ENCODE assay signal across 10 mouse cellular contexts in the genomic region with DNA sequence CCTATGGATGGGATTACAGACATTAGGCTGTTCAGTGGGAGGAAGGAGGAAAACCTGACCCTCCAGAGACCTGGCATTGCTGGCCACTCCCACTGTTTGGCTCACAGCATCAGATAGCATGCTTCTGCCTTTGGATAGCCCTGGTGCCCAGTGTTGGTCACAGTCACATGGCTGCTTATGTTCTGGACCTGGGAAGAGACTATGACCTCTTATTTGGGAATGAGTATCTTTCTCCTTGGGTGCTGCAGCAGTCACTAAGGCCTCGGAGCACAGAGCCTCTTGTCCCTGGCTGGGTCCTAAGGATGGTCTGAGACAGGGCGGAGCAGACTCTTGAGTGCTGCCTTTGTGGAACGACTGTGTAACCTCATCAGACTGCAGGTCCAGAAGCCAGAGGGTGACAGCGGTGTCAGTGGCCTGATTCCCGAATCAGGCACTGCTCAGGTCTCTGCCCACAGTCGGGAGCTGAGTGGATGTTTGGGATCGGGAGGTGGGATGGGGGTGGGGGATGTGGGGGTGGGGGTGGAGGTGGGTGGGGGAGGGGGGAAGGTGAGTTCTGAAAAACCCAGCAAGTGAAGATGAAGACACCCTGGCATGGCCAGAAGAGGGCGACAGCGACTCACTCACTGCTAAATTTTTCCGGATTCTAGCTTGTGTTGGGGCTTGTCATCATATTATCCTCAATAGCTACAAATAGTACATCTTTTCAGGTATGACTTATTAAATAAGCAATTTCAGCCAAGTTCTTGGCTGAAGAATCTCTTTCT. TPM values are rescaled to one million over a fixed set of nuclear protein-coding genes. Genes with fewer than 3 reads are reported as not detected.
DNase-seq lines count a peak whose midpoint lies in the region; ATAC-seq and TF ChIP-seq lines count a peak whose summit lies in the region.
"Had no signal": no experiment of that assay in that cellular context is flagged by ENCODE, and none has a peak within 500 bp of the region (broad histone marks: within the 10 kb centered on the region; RNA-seq: fewer than 3 reads in every experiment).

No protein-coding gene starts in this region.

- H3K4me2 ChIP-seq in embryonic facial prominence, embryonic 13.5 days = no peak overlapping the region
- H3K4me2 ChIP-seq: heart, embryonic 13.5 days had no signal

- H3K4me3 ChIP-seq in cerebellum, adult 2 months (replicated peaks; ENCODE audit: insufficient read depth, low read depth, low read length) = no peak overlapping the region
- H3K4me3 ChIP-seq in layer of hippocampus, adult 2 months = no peak overlapping the region
- H3K4me3 ChIP-seq in C2C12 (ENCODE audit: insufficient read depth, poor library complexity, severe bottlenecking) = no peak overlapping the region
- H3K4me3 ChIP-seq in embryonic facial prominence, embryonic 13.5 days = no peak overlapping the region
- H3K4me3 ChIP-seq: heart, embryonic 13.5 days had no signal

- H3ac ChIP-seq in C2C12 (ENCODE audit: control insufficient read depth, insufficient read length, low read depth) = no peak overlapping the region

- no peaks in the 10 kb centered on the region for H3K27me3 ChIP-seq in cerebellum, adult 2 months (ENCODE audit: control insufficient read depth, insufficient read depth, low read length)
- H3K27me3 ChIP-seq in C2C12 (ENCODE audit: control insufficient read depth, insufficient read depth, insufficient read length) = no peaks in the 10 kb centered on the region
- no peaks in the 10 kb centered on the region for H3K27me3 ChIP-seq in embryonic facial prominence, embryonic 13.5 days

- no peaks in the 10 kb centered on the region for H3K9me3 ChIP-seq in embryonic facial prominence, embryonic 13.5 days
- H3K9me3 ChIP-seq: heart, embryonic 13.5 days had no signal

- H3K27ac ChIP-seq in cerebellum, adult 2 months (ENCODE audit: insufficient read depth, low read length) = no peak overlapping the region
- no peak overlapping the region for H3K27ac ChIP-seq in layer of hippocampus, adult 2 months
- no peak overlapping the region for H3K27ac ChIP-seq in embryonic facial prominence, embryonic 13.5 days
- H3K27ac ChIP-seq: heart, embryonic 13.5 days had no signal

- no peaks in the 10 kb centered on the region for H3K79me2 ChIP-seq in C2C12 (ENCODE audit: control insufficient read depth, insufficient read depth)

- peak; percentile 52 to 58 for DNase-seq in cerebellum, adult 2 months
- no peak for DNase-seq in cerebellum, adult 9-10 months
- peak in 1 of 2 experiments; percentile 56 for DNase-seq in layer of hippocampus, adult 2 months (ENCODE audit: low spot score in 2 of 2)
- DNase-seq in layer of hippocampus, adult 9-11 months = no peak
- peak; percentile 23 to 66 for DNase-seq in thymus, postnatal 10 days (ENCODE audit: low spot score in 2 of 2)
- DNase-seq in yolk sac, embryonic 10.5 days (ENCODE audit: low spot score) = no peak

- peak; percentile 52; the same call in 1 of the 2 replicates for TF ChIP-seq CTCF in cerebellum, adult 2 months (IDR thresholded peaks at IDR 0.05; ENCODE audit: borderline replicate concordance, insufficient read depth, low read depth, low read length)
- TF ChIP-seq CTCF in layer of hippocampus, adult 2 months (conservative IDR thresholded peaks at IDR 0.05) = peak; percentile 73
- peak; percentile 7 for TF ChIP-seq CTCF in C2C12 (IDR thresholded peaks at IDR 0.05; ENCODE audit: control insufficient read depth, insufficient read depth, insufficient read length)

- 26% methylated on average over 10 of the region's 10 CpGs for WGBS in cerebellum, adult 2 months
- 22% methylated on average over 10 of the region's 10 CpGs for WGBS in embryonic facial prominence, embryonic 13.5 days

- no peaks in the 10 kb centered on the region for H3K79me3 ChIP-seq in C2C12 (ENCODE audit: low read depth)

- H3K36me3 ChIP-seq in C2C12 (ENCODE audit: control insufficient read depth, insufficient read depth) = peaks cover 13% of the 10 kb centered on the region
- peaks cover 39% of the 10 kb centered on the region for H3K36me3 ChIP-seq in embryonic facial prominence, embryonic 13.5 days

- no peak for TF ChIP-seq POLR2A in cerebellum, adult 2 months (IDR thresholded peaks at IDR 0.05; ENCODE audit: borderline replicate concordance, insufficient read depth, low read length)

- H3K4me1 ChIP-seq in cerebellum, adult 2 months (ENCODE audit: control insufficient read depth, insufficient read depth, low read length) = peaks cover 11% of the 10 kb centered on the region; the same call in 1 of the 2 replicates
- H3K4me1 ChIP-seq in embryonic facial prominence, embryonic 13.5 days = no peaks in the 10 kb centered on the region

- 0 out of 2 replicates have a peak overlapping the region, but pooled peaks have one; percentile 16 for H3K9ac ChIP-seq in embryonic facial prominence, embryonic 13.5 days

- no peak for ATAC-seq in embryonic facial prominence, embryonic 13.5 days (ENCODE audit: insufficient number of reproducible peaks, insufficient read depth, low FRiP score, low TSS enrichment, low read depth)

TF ChIP-seq in C2C12, 6 proteins besides CTCF, POLR2A, EP300 and RAD21:
- TF ChIP-seq CEBPB (IDR thresholded peaks at IDR 0.05; ENCODE audit: low read depth) = no peak
- TF ChIP-seq USF1 (IDR thresholded peaks at IDR 0.05; ENCODE audit: low read depth) = no peak
- TF ChIP-seq MYOD1 (IDR thresholded peaks at IDR 0.05; ENCODE audit: control insufficient read depth, insufficient read length, low read depth) = no peak
- TF ChIP-seq FOSL1 (IDR thresholded peaks at IDR 0.05; ENCODE audit: insufficient read depth, low read length, poor library complexity, severe bottlenecking) = no peak
- TF ChIP-seq MYOG (IDR thresholded peaks at IDR 0.05; ENCODE audit: control insufficient read depth, extremely low read depth, insufficient read length) = no peak
- TF ChIP-seq MAX (IDR thresholded peaks at IDR 0.05) = no peak
TF ChIP-seq in C2C12: peak in this region for 0.

RNA-seq across cellular contexts. Expression of a gene that starts 17.9 kb away (rescaled TPM):
- polyA plus RNA-seq in cerebellum, adult 2 months (2012; rRNA removed) = 18.4 and 19.6 TPM in 2 replicates
- total RNA-seq in layer of hippocampus, adult 2 months (2021) = 10 to 100 TPM; 31.0 to 32.2 TPM
- 27.3 TPM for polyA plus RNA-seq in C2C12 (2012; fragmentation: generic; extraction: Trizol)
- 31.5 and 34.4 TPM in 2 replicates for polyA plus RNA-seq in embryonic facial prominence, embryonic 13.5 days (2015; fragmentation: Nextera tagmentation; extraction: Ambion mirVana)

RNA-seq across cellular contexts. Expression of a gene that starts 19.7 kb away (rescaled TPM):
- polyA plus RNA-seq in cerebellum, adult 2 months (2012; rRNA removed) = not detected in 2 replicates
- total RNA-seq in layer of hippocampus, adult 2 months (2021) = 10 to 100 TPM; 20.4 to 24.6 TPM
- polyA plus RNA-seq in C2C12 (2012; fragmentation: generic; extraction: Trizol) = not detected
- not detected in 2 replicates for polyA plus RNA-seq in embryonic facial prominence, embryonic 13.5 days (2015; fragmentation: Nextera tagmentation; extraction: Ambion mirVana)
- polyA plus RNA-seq: heart, embryonic 13.5 days; lung, embryonic 16.5 days had no signal

RNA-seq across cellular contexts. Expression of a gene that starts 39.1 kb away (rescaled TPM):
- polyA plus RNA-seq in cerebellum, adult 2 months (2012; rRNA removed) = 216 and 242 TPM in 2 replicates
- total RNA-seq in layer of hippocampus, adult 2 months (2021) = 10 to 100 TPM; 85.7 to 94.3 TPM
- 507 TPM for polyA plus RNA-seq in C2C12 (2012; fragmentation: generic; extraction: Trizol)
- polyA plus RNA-seq in embryonic facial prominence, embryonic 13.5 days (2015; fragmentation: Nextera tagmentation; extraction: Ambion mirVana) = 115 and 123 TPM in 2 replicates

RNA-seq across cellular contexts. Expression of a gene that starts 42.4 kb away (rescaled TPM):
- polyA plus RNA-seq in cerebellum, adult 2 months (2012; rRNA removed) = 106 and 114 TPM in 2 replicates
- total RNA-seq in layer of hippocampus, adult 2 months (2021) = 100 to 1,000 TPM; 109 to 115 TPM
- polyA plus RNA-seq in C2C12 (2012; fragmentation: generic; extraction: Trizol) = 19.2 TPM
- polyA plus RNA-seq in embryonic facial prominence, embryonic 13.5 days (2015; fragmentation: Nextera tagmentation; extraction: Ambion mirVana) = 7.7 and 8.3 TPM in 2 replicates

RNA-seq across cellular contexts. Expression of a gene that starts 48.2 kb away (rescaled TPM):
- polyA plus RNA-seq in cerebellum, adult 2 months (2012; rRNA removed) = 34.3 and 38.6 TPM in 2 replicates
- total RNA-seq in layer of hippocampus, adult 2 months (2021) = 10 to 100 TPM; 32.5 to 37.0 TPM
- 223 TPM for polyA plus RNA-seq in C2C12 (2012; fragmentation: generic; extraction: Trizol)
- polyA plus RNA-seq in embryonic facial prominence, embryonic 13.5 days (2015; fragmentation: Nextera tagmentation; extraction: Ambion mirVana) = 67.0 and 67.3 TPM in 2 replicates

Comparison
In these comparisons a context has a peak if more than half of its experiments do, and no peak if none do; other contexts are left out.
1. DNase-seq: peak in cerebellum, adult 2 months (2 of 2) and thymus, postnatal 10 days (2 of 2); none in cerebellum, adult 9-10 months (single experiment), layer of hippocampus, adult 9-11 months (single experiment) and yolk sac, embryonic 10.5 days (single experiment).
2. CTCF ChIP-seq: peak in every context shown above with its lines; median percentile 73 in layer of hippocampus, adult 2 months; 52 in cerebellum, adult 2 months; 7 in C2C12.